Mouse (Mus musculus) G1E (cell line): ENCODE measurements at regions not wholly inside any gene's neighbourhood (a gene's known extent, or its start where the extent isn't known, plus 50 kb on each side); places are given as distances from the start of the nearest gene placed in this dataset.

Experiments used
- ATAC-seq: 2 replicates; pipeline ENCODE4 v1.8.0; 2016; ENCODE audit warnings: mild to moderate bottlenecking; ENCODE audit not compliant: insufficient number of reproducible peaks, poor library complexity, low FRiP score, severe bottlenecking; ENCODE audit errors: extremely low read depth
- DNase-seq: peaks from one replicate; pipeline ENCODE4 v3.0.0; 2012; ENCODE audit warnings: low spot score
- H3K27me3 ChIP-seq: 2 replicates; pipeline ENCODE4 v1.6.1; 2012; ENCODE audit warnings: mild to moderate bottlenecking, low read length, inconsistent platforms; ENCODE audit not compliant: insufficient read depth
- H3K36me3 ChIP-seq: replicated peaks from 2 replicates; pipeline ENCODE3; 2012; ENCODE audit warnings: mild to moderate bottlenecking, inconsistent platforms
- H3K4me1 ChIP-seq: 2 replicates; pipeline ENCODE4 v1.6.1; 2012; ENCODE audit warnings: low read depth, low read length, inconsistent platforms, mixed read lengths; ENCODE audit not compliant: insufficient read depth
- H3K4me3 ChIP-seq: 2 replicates; pipeline ENCODE4 v1.5.1; 2012; ENCODE audit warnings: low read depth, mild to moderate bottlenecking, inconsistent platforms, low read length, moderate library complexity, mixed read lengths
- H3K9me3 ChIP-seq: replicated peaks from 2 replicates; pipeline ENCODE4 v1.6.1; 2012; ENCODE audit warnings: inconsistent platforms
- CTCF ChIP-seq: IDR thresholded peaks from 2 replicates; pipeline ENCODE4 v1.5.1; 2012; ENCODE audit warnings: low read depth, low read length, inconsistent platforms, mixed read lengths
- GATA1 ChIP-seq: IDR thresholded peaks from 2 replicates; pipeline ENCODE4 v1.6.1; 2012; ENCODE audit warnings: borderline replicate concordance, low read length, inconsistent platforms, mixed read lengths
- GATA2 ChIP-seq: IDR thresholded peaks from 2 replicates; pipeline ENCODE4 v1.6.1; 2012; ENCODE audit warnings: low read depth, low read length, inconsistent platforms, borderline replicate concordance
- POLR2AphosphoS5 ChIP-seq: IDR thresholded peaks from 2 replicates; pipeline ENCODE4 v1.6.1; 2012; ENCODE audit warnings: low read depth, low read length, inconsistent platforms; ENCODE audit not compliant: insufficient replicate concordance
- TAL1 ChIP-seq: conservative IDR thresholded peaks from 2 replicates; pipeline ENCODE4 v1.6.1; 2012; ENCODE audit warnings: low read depth, low read length, inconsistent platforms, mixed read lengths

- H3K4me3 ChIP-seq: no peak overlapping the region
- no peak for TF ChIP-seq POLR2AphosphoS5
- TF ChIP-seq TAL1: no peak
- TF ChIP-seq GATA1: no peak
- TF ChIP-seq GATA2: no peak
- TF ChIP-seq CTCF: no peak
- ATAC-seq: no peak
- H3K27me3 ChIP-seq: no peaks in the 10 kb centered on the region
- no peaks in the 10 kb centered on the region for H3K4me1 ChIP-seq
- no peaks in the 10 kb centered on the region for H3K9me3 ChIP-seq
- H3K36me3 ChIP-seq: no peaks in the 10 kb centered on the region
- DNase-seq: no peak
Observed at GRCm38 (mm10) chr7:115067641-115068040, 324.1 kb downstream of the Insc start.

- no peak for DNase-seq
- no peaks in the 10 kb centered on the region for H3K27me3 ChIP-seq
- no peak for TF ChIP-seq GATA1
- TF ChIP-seq CTCF: no peak
- no peak for TF ChIP-seq POLR2AphosphoS5
- TF ChIP-seq GATA2: no peak
- no peak for TF ChIP-seq TAL1
- ATAC-seq: no peak
- no peak overlapping the region for H3K4me3 ChIP-seq
- no peaks in the 10 kb centered on the region for H3K9me3 ChIP-seq
- no peaks in the 10 kb centered on the region for H3K4me1 ChIP-seq
- H3K36me3 ChIP-seq: no peaks in the 10 kb centered on the region
Observed at GRCm38 (mm10) chr7:115073406-115073805, 329.9 kb downstream of the Insc start.

- Histone ChIP-seq H3K4me3 (no peak overlapping the region), H3K4me1 (no peaks in the 10 kb centered on the region), H3K36me3 (no peaks in the 10 kb centered on the region), H3K9me3 (no peaks in the 10 kb centered on the region), H3K27me3 (no peaks in the 10 kb centered on the region)
- no peak for ATAC-seq
- DNase-seq: no peak
- TF ChIP-seq POLR2AphosphoS5 (no peak), TAL1 (no peak), GATA1 (no peak), GATA2 (no peak), CTCF (no peak)
Observed at GRCm38 (mm10) chr7:115076781-115077180, 333.3 kb downstream of the Insc start.

GRCm38 (mm10) chr7:115084711-115085380 is 341.4 kb downstream of the Insc start:
- Histone ChIP-seq H3K4me3 (no peak overlapping the region), H3K4me1 (no peaks in the 10 kb centered on the region)

GRCm38 (mm10) chr7:115086542-115087448 is 343.3 kb downstream of the Insc start:
- no peak for ATAC-seq
- H3K9me3 ChIP-seq: no peaks in the 10 kb centered on the region

More at GRCm38 (mm10) chr7:115084711-115085380, 341.4 kb downstream of the Insc start:
- DNase-seq: no peak
- TF ChIP-seq GATA2: no peak
- TF ChIP-seq GATA1: no peak
- TF ChIP-seq POLR2AphosphoS5: no peak
- TF ChIP-seq CTCF: no peak
- no peak for TF ChIP-seq TAL1
- Histone ChIP-seq H3K27me3 (no peaks in the 10 kb centered on the region), H3K9me3 (no peaks in the 10 kb centered on the region), H3K36me3 (no peaks in the 10 kb centered on the region)
- ATAC-seq: no peak

GRCm38 (mm10) chr7:115092481-115093050 is 349.1 kb downstream of the Insc start:
- DNase-seq: no peak
- no peaks in the 10 kb centered on the region for H3K36me3 ChIP-seq
- no peak overlapping the region for H3K4me3 ChIP-seq
- no peak for ATAC-seq
- no peaks in the 10 kb centered on the region for H3K27me3 ChIP-seq
- no peaks in the 10 kb centered on the region for H3K4me1 ChIP-seq
- no peaks in the 10 kb centered on the region for H3K9me3 ChIP-seq
- no peak for TF ChIP-seq CTCF
- no peak for TF ChIP-seq POLR2AphosphoS5
- TF ChIP-seq GATA2: no peak

More at GRCm38 (mm10) chr7:115086542-115087448, 343.3 kb downstream of the Insc start:
- H3K4me1 ChIP-seq: no peaks in the 10 kb centered on the region
- no peaks in the 10 kb centered on the region for H3K36me3 ChIP-seq
- no peaks in the 10 kb centered on the region for H3K27me3 ChIP-seq
- DNase-seq: no peak
- no peak overlapping the region for H3K4me3 ChIP-seq
- TF ChIP-seq POLR2AphosphoS5 (no peak), TAL1 (no peak), CTCF (no peak), GATA1 (no peak), GATA2 (no peak)
